ENCODE assay signal across 29 mouse cellular contexts in genomic region chr7:141264041-141264700, GRCm38 (mm10). TPM values are rescaled to one million over a fixed set of nuclear protein-coding genes. Genes with fewer than 3 reads are reported as not detected.
DNase-seq lines count a peak whose midpoint lies in the region; ATAC-seq lines count a peak whose summit lies in the region.
"Had no signal": no experiment of that assay in that cellular context is flagged by ENCODE, and none has a peak within 500 bp of the region (broad histone marks: within the 10 kb centered on the region; RNA-seq: fewer than 3 reads in every experiment).

No protein-coding gene starts in this region.

- no peaks in the 10 kb centered on the region for H3K9me3 ChIP-seq in liver, embryonic 13.5 days (replicated peaks)
- H3K9me3 ChIP-seq in liver, embryonic 11.5 days (ENCODE audit: control insufficient read depth, low read length), result no peaks in the 10 kb centered on the region
- H3K9me3 ChIP-seq in forebrain, embryonic 15.5 days, result no peaks in the 10 kb centered on the region
- no peaks in the 10 kb centered on the region for H3K9me3 ChIP-seq in forebrain, embryonic 10.5 days
- H3K9me3 ChIP-seq: embryonic facial prominence, embryonic 13.5 days; heart, embryonic 13.5 days; hindbrain, embryonic 15.5 days; limb, embryonic 10.5 days; limb, embryonic 15.5 days; midbrain, embryonic 13.5 days had no signal

- peaks cover 37% of the 10 kb centered on the region for H3K4me1 ChIP-seq in liver, embryonic 13.5 days (replicated peaks)
- H3K4me1 ChIP-seq in liver, embryonic 11.5 days (replicated peaks; ENCODE audit: control insufficient read depth, insufficient read depth, low read length), result peaks cover 16% of the 10 kb centered on the region
- peaks cover 5% of the 10 kb centered on the region for H3K4me1 ChIP-seq in forebrain, embryonic 15.5 days
- peaks cover 22% of the 10 kb centered on the region for H3K4me1 ChIP-seq in forebrain, embryonic 10.5 days

- peaks cover 54% of the 10 kb centered on the region for H3K36me3 ChIP-seq in liver, embryonic 13.5 days
- H3K36me3 ChIP-seq in liver, embryonic 11.5 days (ENCODE audit: control insufficient read depth, insufficient read depth, low read length), result peaks cover 46% of the 10 kb centered on the region
- peaks cover 36% of the 10 kb centered on the region for H3K36me3 ChIP-seq in macrophage (ENCODE audit: inconsistent target)
- H3K36me3 ChIP-seq in forebrain, embryonic 15.5 days, result peaks cover 50% of the 10 kb centered on the region
- H3K36me3 ChIP-seq in forebrain, embryonic 10.5 days (replicated peaks), result peaks cover 56% of the 10 kb centered on the region

- no peak for ATAC-seq in liver, embryonic 13.5 days (ENCODE audit: low read depth)
- no peak for ATAC-seq in liver, embryonic 11.5 days (replicated peaks; ENCODE audit: low FRiP score)
- ATAC-seq in forebrain, embryonic 15.5 days (replicated peaks), result no peak

- peak; percentile 8 for DNase-seq in cerebellum, adult 11-12 months
- DNase-seq in cerebellum, adult 9-10 months, result no peak
- DNase-seq in liver, embryonic 13.5 days, result no peak
- no peak for DNase-seq in liver, embryonic 11.5 days (ENCODE audit: low spot score)
- DNase-seq in ZHBTc4 (ENCODE audit: low read depth, low spot score), result peak; percentile 48
- DNase-seq in forebrain, embryonic 10.5 days (ENCODE audit: extremely low spot score, low spot score), result no peak
- DNase-seq: adrenal gland, adult 8-10 months; cerebellum, adult 11 months; gastrocnemius, postnatal 36 days had no signal

- peak overlapping the region; percentile 80; the same call in 1 of the 2 replicates for H3K9ac ChIP-seq in liver, embryonic 13.5 days
- no peak overlapping the region for H3K9ac ChIP-seq in liver, embryonic 11.5 days (ENCODE audit: low read depth, low read length)
- no peak overlapping the region for H3K9ac ChIP-seq in forebrain, embryonic 15.5 days (replicated peaks)
- H3K9ac ChIP-seq: hindbrain, embryonic 15.5 days; limb, embryonic 15.5 days; lung, embryonic 14.5 days had no signal

- peak overlapping the region; percentile 29; the same call in 1 of the 2 replicates for H3K27ac ChIP-seq in liver, embryonic 13.5 days
- no peak overlapping the region for H3K27ac ChIP-seq in liver, embryonic 11.5 days (ENCODE audit: low read depth, low read length)
- no peak overlapping the region for H3K27ac ChIP-seq in macrophage
- no peak overlapping the region for H3K27ac ChIP-seq in forebrain, embryonic 15.5 days (replicated peaks)
- H3K27ac ChIP-seq in forebrain, embryonic 10.5 days, result no peak overlapping the region
- H3K27ac ChIP-seq: embryonic facial prominence, embryonic 13.5 days; heart, adult 2 months; heart, embryonic 13.5 days; hindbrain, embryonic 15.5 days; limb, embryonic 10.5 days; limb, embryonic 15.5 days; midbrain, embryonic 13.5 days had no signal

- WGBS in liver, embryonic 13.5 days (ENCODE audit: insufficient replicate concordance), result 72% methylated on average over 11 of the region's 11 CpGs
- WGBS in liver, embryonic 11.5 days, result 77% methylated on average over 11 of the region's 11 CpGs
- WGBS in macrophage (ENCODE audit: missing documents), result 86% methylated on average over 11 of the region's 11 CpGs
- 77% methylated on average over 11 of the region's 11 CpGs for WGBS in forebrain, embryonic 15.5 days
- 80% methylated on average over 11 of the region's 11 CpGs for WGBS in forebrain, embryonic 10.5 days

- peak overlapping the region; percentile 88; the same call in 1 of the 2 replicates for H3K4me2 ChIP-seq in liver, embryonic 13.5 days
- no peak overlapping the region; the same call in 1 of the 2 replicates for H3K4me2 ChIP-seq in liver, embryonic 11.5 days
- no peak overlapping the region for H3K4me2 ChIP-seq in forebrain, embryonic 15.5 days (replicated peaks)
- H3K4me2 ChIP-seq: hindbrain, embryonic 15.5 days; limb, embryonic 15.5 days; midbrain, embryonic 13.5 days had no signal

- no peak overlapping the region; the same call in 1 of the 2 replicates for H3K4me3 ChIP-seq in liver, embryonic 13.5 days (replicated peaks)
- no peak overlapping the region for H3K4me3 ChIP-seq in liver, embryonic 11.5 days (ENCODE audit: low read depth, low read length)
- H3K4me3 ChIP-seq in macrophage (ENCODE audit: inconsistent target), result peak overlapping the region; percentile 98
- no peak overlapping the region for H3K4me3 ChIP-seq in forebrain, embryonic 15.5 days
- no peak overlapping the region for H3K4me3 ChIP-seq in forebrain, embryonic 10.5 days
- H3K4me3 ChIP-seq: embryonic facial prominence, embryonic 13.5 days; heart, adult 2 months; hindbrain, embryonic 15.5 days; limb, embryonic 10.5 days; limb, embryonic 15.5 days; midbrain, embryonic 13.5 days had no signal

- H3K79me2 ChIP-seq in macrophage (ENCODE audit: inconsistent target), result peaks cover 32% of the 10 kb centered on the region; the same call in 1 of the 2 replicates

- H3K27me3 ChIP-seq in liver, embryonic 13.5 days, result 0 out of 2 replicates have a peak, but pooled peaks cover 8% of the 10 kb centered on the region
- no peaks in the 10 kb centered on the region for H3K27me3 ChIP-seq in liver, embryonic 11.5 days (replicated peaks; ENCODE audit: control insufficient read depth, insufficient read depth, low read length)
- no peaks in the 10 kb centered on the region for H3K27me3 ChIP-seq in forebrain, embryonic 15.5 days
- peaks cover 9% of the 10 kb centered on the region for H3K27me3 ChIP-seq in forebrain, embryonic 10.5 days (ENCODE audit: poor library complexity, severe bottlenecking)
- H3K27me3 ChIP-seq: embryonic facial prominence, embryonic 13.5 days; heart, embryonic 13.5 days; hindbrain, embryonic 15.5 days; limb, embryonic 15.5 days; midbrain, embryonic 13.5 days had no signal

RNA-seq across cellular contexts. Expression of gene Irf7, which starts 2.1 kb away (rescaled TPM):
- polyA plus RNA-seq in liver, embryonic 13.5 days (2015; fragmentation: Nextera tagmentation; extraction: Ambion mirVana), result 6.3 and 6.4 TPM in 2 replicates
- 4.0 and 4.1 TPM in 2 replicates for polyA plus RNA-seq in liver, embryonic 11.5 days (2014; fragmentation: Nextera tagmentation; extraction: Ambion mirVana)
- total RNA-seq in macrophage (2018; cell fraction: chromatin; rRNA removed), result 1,000 to 10,000 TPM in 12 of 26 experiments, 100 to 1,000 TPM in 13, 10 to 100 TPM in 1; 97.8 to 1,739 (median 915) TPM
- total RNA-seq in macrophage (2018; cell fraction: cytosol; rRNA removed), result 1,000 to 10,000 TPM in 13 of 26 experiments, 100 to 1,000 TPM in 13; 154 to 2,965 (median 1,096) TPM
- total RNA-seq in macrophage (2018; cell fraction: nucleus; rRNA removed), result 1,000 to 10,000 TPM in 13 of 26 experiments, 100 to 1,000 TPM in 13; 137 to 2,582 (median 962) TPM
- 119 to 344 TPM (median 190 TPM) in 3 replicates for polyA plus RNA-seq in macrophage (2018)
- polyA plus RNA-seq in forebrain, embryonic 15.5 days (2015; fragmentation: Nextera tagmentation; extraction: Ambion mirVana), result 1.1 and 2.3 TPM in 2 replicates
- 0.15 and 0.23 TPM in 2 replicates for polyA plus RNA-seq in forebrain, embryonic 10.5 days (2016; fragmentation: Nextera tagmentation; extraction: Ambion mirVana)

RNA-seq across cellular contexts. Expression of gene Cdhr5, which starts 12.4 kb away (rescaled TPM):
- polyA plus RNA-seq in liver, embryonic 13.5 days (2015; fragmentation: Nextera tagmentation; extraction: Ambion mirVana), result 0.10 and 0.32 TPM in 2 replicates
- polyA plus RNA-seq in liver, embryonic 11.5 days (2014; fragmentation: Nextera tagmentation; extraction: Ambion mirVana), result 0.44 and 0.53 TPM in 2 replicates
- not detected for total RNA-seq in macrophage (2018; cell fraction: chromatin; rRNA removed)
- total RNA-seq in macrophage (2018; cell fraction: cytosol; rRNA removed), result not detected
- total RNA-seq in macrophage (2018; cell fraction: nucleus; rRNA removed), result not detected
- not detected in 3 replicates for polyA plus RNA-seq in macrophage (2018)
- not detected in 2 replicates for polyA plus RNA-seq in forebrain, embryonic 15.5 days (2015; fragmentation: Nextera tagmentation; extraction: Ambion mirVana)
- not detected in 2 replicates for polyA plus RNA-seq in forebrain, embryonic 10.5 days (2016; fragmentation: Nextera tagmentation; extraction: Ambion mirVana)
- total RNA-seq: common myeloid progenitor, adult 5-6 weeks; gastrocnemius, adult 2 months; heart, adult 2 months; heart, postnatal 10 days; hematopoietic stem cell, adult 5-6 weeks; left cerebral cortex, postnatal 10 days; megakaryocyte-erythroid progenitor cell, adult 5-6 weeks had no signal
- polyA plus RNA-seq: activated CD4-positive, CD25-positive, alpha-beta regulatory T cell, adult 4 months; embryonic facial prominence, embryonic 13.5 days; forebrain, embryonic 11.5 days; heart, adult 2 months; heart, embryonic 13.5 days; hindbrain, embryonic 15.5 days; inflammation-experienced regulatory T-cells, adult 6 months; limb, embryonic 10.5 days; lung, embryonic 14.5 days; midbrain, embryonic 13.5 days; neural tube, embryonic 14.5 days had no signal

RNA-seq across cellular contexts. Expression of gene Sct, which starts 14.8 kb away (rescaled TPM):
- polyA plus RNA-seq in liver, embryonic 13.5 days (2015; fragmentation: Nextera tagmentation; extraction: Ambion mirVana), result 0.22 TPM in 1 of 2 replicates, not detected in the other
- polyA plus RNA-seq in liver, embryonic 11.5 days (2014; fragmentation: Nextera tagmentation; extraction: Ambion mirVana), result 1.2 and 1.6 TPM in 2 replicates
- total RNA-seq in macrophage (2018; cell fraction: chromatin; rRNA removed), result not detected
- total RNA-seq in macrophage (2018; cell fraction: cytosol; rRNA removed), result 1 to 10 TPM in 3 of 26 experiments, under 1 TPM in 8, not detected in 15; 0.40 to 1.1 (median 0.77) TPM
- total RNA-seq in macrophage (2018; cell fraction: nucleus; rRNA removed), result 1 to 10 TPM in 2 of 26 experiments, not detected in 24; 1.4 to 2.1 TPM
- polyA plus RNA-seq in macrophage (2018), result not detected in 3 replicates
- 1.4 TPM in 2 replicates for polyA plus RNA-seq in forebrain, embryonic 15.5 days (2015; fragmentation: Nextera tagmentation; extraction: Ambion mirVana)
- 0.87 and 1.7 TPM in 2 replicates for polyA plus RNA-seq in forebrain, embryonic 10.5 days (2016; fragmentation: Nextera tagmentation; extraction: Ambion mirVana)
- total RNA-seq: common myeloid progenitor, adult 5-6 weeks; gastrocnemius, adult 2 months; gastrocnemius, postnatal 36 days; heart, adult 2 months; hematopoietic stem cell, adult 5-6 weeks; left cerebral cortex, postnatal 10 days; megakaryocyte-erythroid progenitor cell, adult 5-6 weeks had no signal
- polyA plus RNA-seq: activated CD4-positive, CD25-positive, alpha-beta regulatory T cell, adult 4 months; heart, adult 2 months; inflammation-experienced regulatory T-cells, adult 6 months had no signal

RNA-seq across cellular contexts. Expression of gene Drd4, which starts 27.6 kb away (rescaled TPM):
- polyA plus RNA-seq in liver, embryonic 13.5 days (2015; fragmentation: Nextera tagmentation; extraction: Ambion mirVana), result 0.03 TPM in 1 of 2 replicates, not detected in the other
- polyA plus RNA-seq in liver, embryonic 11.5 days (2014; fragmentation: Nextera tagmentation; extraction: Ambion mirVana), result 0.16 and 0.17 TPM in 2 replicates
- under 1 TPM in 3 of 26 experiments, not detected in 23; 0.33 to 0.95 (median 0.34) TPM for total RNA-seq in macrophage (2018; cell fraction: chromatin; rRNA removed)
- total RNA-seq in macrophage (2018; cell fraction: cytosol; rRNA removed), result under 1 TPM in 13 of 26 experiments, not detected in 13; 0.10 to 0.96 (median 0.30) TPM
- total RNA-seq in macrophage (2018; cell fraction: nucleus; rRNA removed), result 1 to 10 TPM in 1 of 26 experiments, under 1 TPM in 9, not detected in 16; 0.39 to 1.3 (median 0.58) TPM
- polyA plus RNA-seq in macrophage (2018), result 0.09 TPM in 1 of 3 replicates, not detected in the others
- polyA plus RNA-seq in forebrain, embryonic 15.5 days (2015; fragmentation: Nextera tagmentation; extraction: Ambion mirVana), result 0.64 and 0.78 TPM in 2 replicates
- 0.17 and 0.46 TPM in 2 replicates for polyA plus RNA-seq in forebrain, embryonic 10.5 days (2016; fragmentation: Nextera tagmentation; extraction: Ambion mirVana)
- total RNA-seq: common myeloid progenitor, adult 5-6 weeks; gastrocnemius, adult 2 months; gastrocnemius, postnatal 36 days; heart, adult 2 months; heart, postnatal 10 days; hematopoietic stem cell, adult 5-6 weeks; megakaryocyte-erythroid progenitor cell, adult 5-6 weeks had no signal
- polyA plus RNA-seq: activated CD4-positive, CD25-positive, alpha-beta regulatory T cell, adult 4 months; heart, embryonic 13.5 days; inflammation-experienced regulatory T-cells, adult 6 months had no signal

RNA-seq across cellular contexts. Expression of gene Phrf1, which starts 35.6 kb away (rescaled TPM):
- 32.6 and 34.9 TPM in 2 replicates for polyA plus RNA-seq in liver, embryonic 13.5 days (2015; fragmentation: Nextera tagmentation; extraction: Ambion mirVana)
- polyA plus RNA-seq in liver, embryonic 11.5 days (2014; fragmentation: Nextera tagmentation; extraction: Ambion mirVana), result 70.9 and 81.0 TPM in 2 replicates
- total RNA-seq in macrophage (2018; cell fraction: chromatin; rRNA removed), result 100 to 1,000 TPM in 25 of 26 experiments, 10 to 100 TPM in 1; 97.8 to 209 (median 159) TPM
- 10 to 100 TPM; 30.1 to 57.3 (median 44.3) TPM for total RNA-seq in macrophage (2018; cell fraction: cytosol; rRNA removed)
- total RNA-seq in macrophage (2018; cell fraction: nucleus; rRNA removed), result 100 to 1,000 TPM in 16 of 26 experiments, 10 to 100 TPM in 10; 80.5 to 153 (median 109) TPM
- polyA plus RNA-seq in macrophage (2018), result 36.7 to 44.4 TPM (median 42.6 TPM) in 3 replicates
- polyA plus RNA-seq in forebrain, embryonic 15.5 days (2015; fragmentation: Nextera tagmentation; extraction: Ambion mirVana), result 80.2 and 81.8 TPM in 2 replicates
- polyA plus RNA-seq in forebrain, embryonic 10.5 days (2016; fragmentation: Nextera tagmentation; extraction: Ambion mirVana), result 121 and 124 TPM in 2 replicates

Comparison
In these comparisons a context has a peak if more than half of its experiments do, and no peak if none do; other contexts are left out.
1. DNase-seq: peak in cerebellum, adult 11-12 months (single experiment) and ZHBTc4 (single experiment); none in cerebellum, adult 9-10 months (single experiment), liver, embryonic 13.5 days (single experiment), liver, embryonic 11.5 days (single experiment) and forebrain, embryonic 10.5 days (single experiment).
2. RNA of gene Irf7, which starts 2.1 kb away (polyA plus RNA-seq): 119 to 344 TPM in macrophage; 6.3 to 6.4 TPM in liver, embryonic 13.5 days, 4.0 to 4.1 TPM in liver, embryonic 11.5 days, 1.1 to 2.3 TPM in forebrain, embryonic 15.5 days and 0.15 to 0.23 TPM in forebrain, embryonic 10.5 days; every median in the first group is over 10 times any median in the second.